Mouse (Mus musculus) midbrain, embryonic 15.5 days (tissue): Measurements from ENCODE around the gene Ssr2. TPM values are rescaled to one million over a fixed set of nuclear protein-coding genes. Genes with fewer than 3 reads are reported as not detected.

Experiments
- ATAC-seq: fragments of 200-750 bp; cut with Nextera tagmentation; replicated peaks from 2 replicates; pipeline ENCODE4 v1.8.0; 2017; ENCODE audit warnings: moderate TSS enrichment
- H3K27ac ChIP-seq: fragments of 300-500 bp; sonication (generic); 2 replicates; pipeline ENCODE4 v1.5.1; 2015; ENCODE audit warnings: mild to moderate bottlenecking, inconsistent platforms
- H3K27me3 ChIP-seq: fragments of 300-500 bp; sonication (generic); replicated peaks from 2 replicates; pipeline ENCODE4 v1.6.1; 2015; ENCODE audit warnings: inconsistent platforms
- H3K36me3 ChIP-seq: fragments of 300-500 bp; sonication (generic); replicated peaks from 2 replicates; pipeline ENCODE4 v1.6.1; 2015; ENCODE audit warnings: inconsistent platforms
- H3K4me1 ChIP-seq: fragments of 300-500 bp; sonication (generic); 2 replicates; pipeline ENCODE4 v1.6.1; 2015; ENCODE audit warnings: inconsistent platforms
- H3K4me2 ChIP-seq: fragments of 300-500 bp; sonication (generic); 2 replicates; pipeline ENCODE4 v1.6.1; 2015; ENCODE audit warnings: inconsistent platforms, mild to moderate bottlenecking, moderate library complexity
- H3K4me3 ChIP-seq: fragments of 300-500 bp; sonication (generic); 2 replicates; pipeline ENCODE4 v1.5.1; 2015; ENCODE audit warnings: mild to moderate bottlenecking, inconsistent platforms
- H3K9ac ChIP-seq: fragments of 300-500 bp; sonication (generic); 2 replicates; pipeline ENCODE4 v1.6.1; 2015; ENCODE audit warnings: mild to moderate bottlenecking, inconsistent platforms
- H3K9me3 ChIP-seq: fragments of 300-500 bp; sonication (generic); 2 replicates; pipeline ENCODE4 v1.6.1; 2016; ENCODE audit warnings: inconsistent platforms
- WGBS: fragments of 180-500 bp; shearing (Covaris S2); methylation state at CpG from one replicate; pipeline ENCODE4 v1.1.7; 2015; ENCODE audit warnings: mixed read lengths; 5-methylcytosine and 5-hydroxymethylcytosine counted together
- polyA plus RNA-seq: library from polyadenylated mRNA; unstranded; fragments of >200 nt; fragmentation: Nextera tagmentation; extraction: Ambion mirVana; gene quantifications from 2 replicates; pipeline ENCODE4 v1.2.1, GENCODE M21; 2015

Gene Ssr2
- polyA plus RNA-seq, 1 experiment from 2014 or later = 133 TPM

DNA sequence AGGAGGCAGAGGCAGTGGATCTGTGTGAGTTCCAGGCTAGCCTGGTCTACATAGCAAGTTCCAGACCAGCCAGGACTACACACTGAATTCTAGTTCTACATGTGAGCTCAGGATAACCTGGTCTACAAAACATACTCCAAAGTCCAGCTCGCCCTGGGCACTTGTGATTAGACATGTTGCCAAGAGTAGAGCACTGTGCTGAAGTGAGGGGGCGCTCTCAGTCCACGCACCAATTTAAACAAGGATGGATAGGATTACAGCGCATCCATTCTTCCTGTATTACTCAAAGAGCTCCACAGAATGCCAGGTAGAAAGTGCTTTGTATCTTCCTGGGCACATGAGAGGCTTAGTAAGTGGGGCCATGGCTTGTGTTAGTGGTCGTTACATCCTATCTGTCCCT lies 31.2 kb upstream of the Ssr2 start:
- Histone ChIP-seq H3K4me1 (peaks cover 30% of the 10 kb centered on the region), H3K9me3 (no peaks in the 10 kb centered on the region), H3K27ac (no peak overlapping the region), H3K4me3 (no peak overlapping the region), H3K4me2 (no peak overlapping the region), H3K27me3 (no peaks in the 10 kb centered on the region), H3K9ac (no peak overlapping the region), H3K36me3 (peaks cover 8% of the 10 kb centered on the region; the same call in 1 of the 2 replicates)
- WGBS = 35% methylated on average over 5 of the region's 5 CpGs
- no peak for ATAC-seq

DNA sequence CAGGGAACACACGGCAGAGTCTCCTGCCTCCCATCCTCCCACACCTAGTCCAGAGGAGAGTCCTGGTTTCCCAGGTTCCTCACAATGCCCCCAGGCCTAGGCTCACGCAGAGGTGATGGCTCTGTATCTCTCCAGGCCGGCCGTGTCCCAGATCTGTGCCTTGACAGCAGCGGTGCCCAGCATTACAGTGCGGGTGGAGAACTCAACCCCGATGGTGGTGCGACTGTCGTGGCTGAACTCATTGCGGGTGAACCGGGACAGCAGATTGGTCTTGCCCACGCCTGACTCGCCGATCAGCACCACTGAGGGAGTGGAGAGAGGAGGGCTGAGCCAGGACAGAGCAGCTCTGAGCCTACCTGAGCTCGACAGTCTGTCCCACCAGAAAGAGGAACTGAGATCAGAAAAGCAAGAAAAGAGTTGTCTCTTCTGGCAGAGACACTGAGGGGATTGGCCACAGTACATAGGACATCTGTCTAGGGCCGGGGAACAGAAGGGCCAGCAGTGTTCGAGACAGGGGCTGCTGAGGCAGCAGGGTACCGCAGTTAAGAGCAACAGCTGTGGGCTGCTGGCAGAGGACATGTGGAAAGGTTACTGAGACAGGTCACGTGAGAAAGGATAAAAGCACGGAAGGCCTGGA lies 30.6 kb upstream of the Ssr2 start:
- Histone ChIP-seq H3K9ac (no peak overlapping the region), H3K9me3 (no peaks in the 10 kb centered on the region), H3K4me1 (peaks cover 25% of the 10 kb centered on the region), H3K36me3 (peaks cover 6% of the 10 kb centered on the region; the same call in 1 of the 2 replicates), H3K27ac (no peak overlapping the region), H3K27me3 (no peaks in the 10 kb centered on the region), H3K4me2 (no peak overlapping the region), H3K4me3 (no peak overlapping the region)
- ATAC-seq = no peak
- WGBS = 64% methylated on average over 20 of the region's 20 CpGs

DNA sequence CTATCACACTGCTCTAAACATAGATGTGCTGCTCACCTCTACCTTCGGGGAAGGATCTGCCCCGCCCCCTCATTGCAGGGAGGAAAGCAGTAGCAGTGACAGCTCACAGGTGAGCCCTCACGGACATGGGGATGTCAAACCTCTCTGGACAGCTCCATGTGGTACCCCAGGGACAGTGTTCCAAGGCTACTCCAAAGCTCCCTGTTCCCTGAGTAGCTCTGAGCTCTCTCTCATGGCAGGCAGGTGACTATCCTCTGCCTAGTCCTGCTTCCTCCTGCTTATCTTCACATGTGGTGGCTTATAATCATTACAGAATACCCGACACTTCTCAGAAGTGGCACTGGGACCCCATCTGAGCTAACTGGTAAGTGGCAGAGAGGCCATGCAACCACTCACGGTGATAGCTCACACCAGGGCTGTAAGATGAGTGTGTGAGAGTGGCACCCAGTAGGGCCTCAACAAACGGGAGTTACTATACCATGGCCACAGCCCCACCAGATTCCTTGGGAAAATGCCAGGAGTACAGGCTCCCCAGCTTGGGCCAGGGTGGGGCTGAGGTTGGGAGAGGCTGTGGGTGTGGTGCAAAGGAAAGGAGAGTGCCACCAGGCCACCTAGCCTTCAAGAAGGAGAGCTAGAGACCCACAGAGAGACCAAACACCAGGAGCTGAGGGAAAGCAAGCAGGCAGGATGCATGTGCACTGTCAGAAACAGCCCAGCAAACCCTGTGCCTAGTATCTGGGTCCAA lies 28.8 kb upstream of the Ssr2 start:
- H3K27ac ChIP-seq = no peak overlapping the region
- no peaks in the 10 kb centered on the region for H3K9me3 ChIP-seq
- no peak overlapping the region for H3K4me3 ChIP-seq
- ATAC-seq = no peak
- no peaks in the 10 kb centered on the region for H3K36me3 ChIP-seq
- H3K9ac ChIP-seq = no peak overlapping the region
- no peak overlapping the region for H3K4me2 ChIP-seq
- WGBS = 77% methylated on average over 6 of the region's 6 CpGs
- H3K27me3 ChIP-seq = no peaks in the 10 kb centered on the region
- peaks cover 13% of the 10 kb centered on the region for H3K4me1 ChIP-seq

DNA sequence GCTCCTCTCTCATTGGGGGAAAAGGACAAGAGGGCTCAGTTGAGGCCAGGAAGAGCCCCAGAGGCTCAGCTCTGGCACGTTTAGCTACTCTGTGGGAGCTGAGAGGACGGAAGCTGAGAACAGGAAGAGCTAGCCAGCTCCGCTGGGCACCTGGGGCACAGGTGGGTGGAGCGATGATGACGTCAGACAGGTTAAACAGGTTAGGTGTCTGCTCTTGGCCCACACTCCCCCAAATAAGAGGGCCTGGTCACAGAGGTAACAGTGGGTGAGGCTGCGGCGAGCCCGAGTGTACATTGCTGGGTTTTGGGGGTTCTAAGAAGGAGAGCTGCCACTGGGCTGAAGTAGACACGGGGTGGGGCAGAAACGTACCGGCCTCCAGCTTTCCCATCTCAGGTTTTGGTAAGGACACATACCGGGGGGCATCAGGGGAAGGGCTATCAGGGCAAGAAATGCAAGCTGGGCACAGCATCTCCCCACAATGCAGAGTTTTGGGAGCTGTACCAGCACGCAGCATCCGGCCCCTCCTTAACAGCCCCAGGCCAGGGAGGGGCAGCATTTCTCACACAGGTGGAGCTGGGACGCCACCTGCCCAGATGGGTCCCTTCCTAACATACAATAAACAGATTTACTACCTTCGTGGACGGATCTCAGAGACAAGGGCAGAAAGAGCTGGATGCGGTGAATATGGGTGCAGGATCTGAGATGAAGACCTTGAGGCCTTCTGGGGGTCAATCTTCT lies 27.3 kb upstream of the Ssr2 start, which contains the start of gene Rab25:
TSS of gene Rab25 (minus strand) at position 121 of the 738 bp plus-strand sequence.
- Histone ChIP-seq H3K36me3 (no peaks in the 10 kb centered on the region), H3K9ac (no peak within 1 kb of the TSS), H3K9me3 (no peaks in the 10 kb centered on the region), H3K4me3 (no peak within 1 kb of the TSS), H3K4me1 (peaks cover 11% of the 10 kb centered on the region), H3K4me2 (no peak within 1 kb of the TSS), H3K27ac (no peak within 1 kb of the TSS), H3K27me3 (no peaks in the 10 kb centered on the region)
- no peak for ATAC-seq
- WGBS = 55% methylated on average over 18 of the region's 18 CpGs

DNA sequence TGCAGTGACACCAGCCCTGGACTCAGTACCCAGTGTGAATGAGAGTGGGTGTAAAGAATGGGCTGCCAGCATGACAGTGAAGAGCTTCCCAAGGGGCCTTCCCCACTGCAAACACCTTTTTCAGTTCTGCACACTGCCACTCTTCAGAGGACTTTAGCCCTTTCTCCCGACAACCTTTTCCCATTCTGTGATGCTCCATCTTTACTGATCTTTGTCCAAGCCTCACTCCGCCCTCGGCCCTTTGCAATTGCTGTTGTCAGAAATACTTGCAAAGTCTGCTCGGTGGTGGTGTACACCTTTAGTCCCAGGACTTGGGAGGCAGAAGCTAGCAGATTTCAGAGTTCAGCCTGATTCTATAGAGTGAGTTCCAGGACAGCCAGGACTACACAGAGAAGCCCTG lies 24.1 kb upstream of the Ssr2 start:
- Histone ChIP-seq H3K4me1 (peaks cover 28% of the 10 kb centered on the region), H3K27me3 (no peaks in the 10 kb centered on the region), H3K27ac (no peak overlapping the region), H3K4me3 (peak overlapping the region; percentile 94), H3K4me2 (peak overlapping the region; percentile 92), H3K9me3 (no peaks in the 10 kb centered on the region), H3K36me3 (peaks cover 9% of the 10 kb centered on the region; the same call in 1 of the 2 replicates), H3K9ac (peak overlapping the region; percentile 72; the same call in 1 of the 2 replicates)
- WGBS = 85% methylated on average over 4 of the region's 4 CpGs
- no peak for ATAC-seq

DNA sequence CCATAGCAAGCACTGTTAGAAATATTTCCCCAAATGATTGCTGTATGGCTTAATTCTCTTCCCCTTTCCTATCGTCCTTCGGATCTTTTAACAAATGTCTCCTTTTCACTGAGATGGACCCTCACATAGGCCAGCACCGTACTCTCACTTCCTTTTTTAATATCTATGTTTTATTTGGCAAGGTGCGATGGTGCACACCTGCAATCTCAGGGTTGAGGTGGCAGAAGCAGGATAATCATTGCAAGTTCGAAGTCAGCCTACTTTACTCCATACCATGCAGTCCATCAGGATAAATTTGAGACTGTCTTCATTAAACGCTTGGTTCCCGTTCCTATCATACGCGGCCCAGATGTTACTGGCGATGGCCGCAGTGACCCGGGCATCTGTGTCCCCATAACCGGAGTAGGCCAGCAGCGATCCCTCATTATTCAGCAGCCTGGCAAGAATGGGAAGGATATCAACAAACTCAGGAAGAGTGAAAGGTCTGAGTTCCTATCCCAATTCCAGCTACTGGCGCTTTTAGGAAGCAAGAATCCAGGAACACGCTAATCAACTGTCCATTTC lies 23.5 kb upstream of the Ssr2 start:
- H3K4me3 ChIP-seq = peak overlapping the region; percentile 94
- peaks cover 28% of the 10 kb centered on the region for H3K4me1 ChIP-seq
- ATAC-seq = no peak
- peaks cover 14% of the 10 kb centered on the region; the same call in 1 of the 2 replicates for H3K36me3 ChIP-seq
- WGBS = 24% methylated on average over 16 of the region's 16 CpGs
- H3K4me2 ChIP-seq = peak overlapping the region; percentile 92
- H3K9ac ChIP-seq = peak overlapping the region; percentile 72
- H3K27ac ChIP-seq = peak overlapping the region; percentile 93
- H3K9me3 ChIP-seq = no peaks in the 10 kb centered on the region
- no peaks in the 10 kb centered on the region for H3K27me3 ChIP-seq

DNA sequence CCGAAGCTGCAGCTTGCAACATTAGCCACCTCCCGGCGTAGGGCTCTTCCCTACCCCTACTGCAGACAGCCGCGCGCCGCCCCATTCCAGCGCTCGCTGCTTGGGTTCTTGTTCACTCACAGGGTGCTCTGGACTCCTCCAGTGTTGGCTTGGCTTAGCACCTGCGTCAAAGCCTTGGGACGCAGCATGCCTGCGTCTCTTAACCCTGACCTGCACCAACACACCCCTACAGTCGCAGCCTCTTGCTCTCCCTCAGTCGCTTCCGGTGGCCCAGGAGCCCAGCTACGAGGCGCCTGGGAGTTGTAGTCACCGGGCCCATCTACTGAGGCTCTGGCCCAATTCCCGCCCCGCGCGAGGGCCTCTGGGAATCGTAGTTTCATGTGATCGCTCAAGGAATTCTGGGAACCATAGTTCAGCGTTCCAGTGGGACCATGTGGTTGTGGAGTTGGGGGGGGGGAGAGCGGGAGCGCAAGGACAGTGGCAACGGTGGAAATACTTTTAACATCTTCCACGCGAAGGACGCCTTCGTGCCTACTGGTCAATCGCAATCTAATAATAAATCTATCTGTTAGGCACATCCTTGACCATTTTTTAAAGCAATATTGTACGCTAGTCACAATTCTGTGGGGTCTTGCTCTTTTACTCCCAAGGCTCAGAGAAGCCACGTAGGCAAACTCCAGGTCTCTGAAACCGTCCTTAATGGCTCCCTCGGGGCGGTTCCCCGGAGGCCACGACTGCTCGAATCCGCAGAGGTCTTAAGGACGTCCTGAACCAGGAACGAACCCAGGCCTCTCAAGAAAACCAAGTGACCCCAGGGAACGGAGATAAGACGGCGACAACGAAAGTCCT lies 22.8 kb upstream of the Ssr2 start, which contains the start of gene Lamtor2:
TSS of gene Lamtor2 (minus strand) at position 399 of the 849 bp plus-strand sequence.
- H3K27me3 ChIP-seq = no peaks in the 10 kb centered on the region
- H3K36me3 ChIP-seq = peaks cover 15% of the 10 kb centered on the region; the same call in 1 of the 2 replicates
- H3K27ac ChIP-seq = peak within 1 kb of the TSS; percentile 93

DNA sequence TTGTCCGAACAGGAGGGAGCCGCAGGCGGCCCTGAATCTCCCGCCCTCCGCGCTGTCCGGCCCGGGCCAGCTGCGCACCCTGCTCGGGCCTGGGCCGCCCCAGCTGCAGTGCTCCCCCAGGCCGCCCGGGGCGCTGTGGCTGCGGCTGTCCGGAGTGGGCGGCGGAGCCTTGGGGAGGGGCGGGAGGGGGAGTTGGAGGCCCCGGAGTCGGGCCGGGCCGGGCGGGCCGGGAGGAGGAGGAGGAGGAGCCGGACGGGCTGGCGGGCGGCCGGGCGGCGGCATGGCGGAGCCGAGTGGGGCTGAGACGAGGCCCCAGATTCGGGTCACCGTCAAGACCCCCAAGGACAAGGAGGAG lies 22.2 kb upstream of the Ssr2 start, which contains the start of gene Ubqln4:
TSS of gene Ubqln4 (plus strand) at position 234 of the 355 bp plus-strand sequence.
- peaks cover 21% of the 10 kb centered on the region; the same call in 1 of the 2 replicates for H3K36me3 ChIP-seq
- WGBS = under 1% methylated on average over 27 of the region's 37 CpGs
- H3K9ac ChIP-seq = peak within 1 kb of the TSS; percentile 97
- peaks cover 28% of the 10 kb centered on the region for H3K4me1 ChIP-seq
- peak within 1 kb of the TSS; percentile 94 for H3K4me3 ChIP-seq
- no peaks in the 10 kb centered on the region for H3K27me3 ChIP-seq
- H3K9me3 ChIP-seq = no peaks in the 10 kb centered on the region
- H3K27ac ChIP-seq = peak within 1 kb of the TSS; percentile 93
- ATAC-seq = peak; percentile 88
- peak within 1 kb of the TSS; percentile 92 for H3K4me2 ChIP-seq

More for the DNA sequence above, 22.8 kb upstream of the Ssr2 start, which contains the start of gene Lamtor2:
- H3K9ac ChIP-seq = peak within 1 kb of the TSS; percentile 97
- peaks cover 28% of the 10 kb centered on the region for H3K4me1 ChIP-seq
- no peaks in the 10 kb centered on the region for H3K9me3 ChIP-seq
- H3K4me3 ChIP-seq = peak within 1 kb of the TSS; percentile 94
- ATAC-seq = peak; percentile 93
- H3K4me2 ChIP-seq = peak within 1 kb of the TSS; percentile 92
- under 1% methylated on average over 48 of the region's 48 CpGs for WGBS

DNA sequence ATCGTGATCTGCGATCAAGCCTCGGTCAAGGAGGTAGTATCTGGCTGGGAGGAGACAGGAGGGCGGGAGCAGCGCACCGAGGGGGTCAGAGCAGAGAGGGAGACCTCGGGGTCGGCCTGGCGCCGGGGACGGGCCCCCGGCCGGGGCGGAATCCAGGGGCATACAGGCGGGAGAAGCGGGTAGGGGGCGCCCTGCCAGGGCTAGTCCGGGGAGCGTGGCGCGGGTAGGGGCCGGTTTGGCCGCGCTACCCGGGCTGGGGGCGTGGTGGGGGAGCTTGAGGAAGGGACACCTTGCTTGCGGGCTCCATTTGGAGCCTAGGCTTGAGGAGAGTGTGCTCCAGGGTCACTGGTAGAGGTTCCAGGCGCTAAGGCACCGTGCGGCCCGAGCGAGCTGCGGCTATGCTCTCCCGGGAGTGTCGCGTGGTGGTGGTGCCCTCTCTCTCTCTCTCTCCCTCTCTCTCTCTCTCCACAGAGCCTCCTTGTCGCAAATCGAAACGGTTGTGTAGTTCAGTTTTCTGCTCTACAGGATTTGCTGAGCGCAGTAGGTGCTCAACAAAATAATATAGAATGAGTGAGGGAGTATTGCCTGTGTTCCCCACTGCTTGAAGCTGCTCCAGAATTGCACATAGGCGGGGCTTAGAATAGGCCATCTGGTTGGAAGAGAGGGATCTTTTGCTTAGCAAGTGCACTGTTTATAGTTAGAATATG lies 21.6 kb upstream of the Ssr2 start:
- 0% methylated on average over 40 of the region's 41 CpGs for WGBS
- H3K9ac ChIP-seq = peak overlapping the region; percentile 97
- ATAC-seq = peak; percentile 35

DNA sequence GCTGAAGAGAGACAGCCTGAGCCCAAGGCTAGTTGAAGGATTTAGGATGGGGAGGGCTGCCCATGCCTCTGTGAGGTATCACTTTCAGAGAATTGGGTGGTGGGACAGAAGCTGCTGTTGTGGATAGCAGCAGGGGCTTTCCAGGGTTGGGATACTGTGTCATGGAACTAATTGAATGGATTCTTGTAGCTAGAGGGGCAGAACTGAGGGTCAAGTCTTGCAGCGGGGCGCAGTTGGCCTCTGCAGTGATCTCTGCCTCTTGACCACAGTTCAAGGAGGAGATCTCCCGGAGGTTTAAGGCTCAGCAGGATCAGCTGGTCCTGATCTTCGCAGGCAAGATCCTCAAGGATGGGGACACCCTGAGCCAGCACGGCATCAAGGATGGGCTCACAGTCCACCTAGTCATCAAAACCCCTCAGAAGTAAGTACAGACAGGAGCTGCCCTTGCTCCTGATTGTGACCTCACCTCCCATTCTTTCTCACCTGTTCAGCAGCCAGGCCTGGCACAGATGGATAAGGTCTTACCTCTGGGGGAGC lies 20.5 kb upstream of the Ssr2 start:
- Histone ChIP-seq H3K36me3 (peaks cover 31% of the 10 kb centered on the region), H3K9me3 (no peaks in the 10 kb centered on the region), H3K9ac (no peak overlapping the region), H3K4me3 (peak overlapping the region; percentile 94; the same call in 1 of the 2 replicates), H3K27ac (no peak overlapping the region), H3K27me3 (no peaks in the 10 kb centered on the region), H3K4me1 (peaks cover 28% of the 10 kb centered on the region), H3K4me2 (peak overlapping the region; percentile 92)
- ATAC-seq = no peak
- 78% methylated on average over 5 of the region's 5 CpGs for WGBS

More for the DNA sequence above, 21.6 kb upstream of the Ssr2 start:
- H3K27me3 ChIP-seq = no peaks in the 10 kb centered on the region
- peak overlapping the region; percentile 92 for H3K4me2 ChIP-seq
- peak overlapping the region; percentile 94 for H3K4me3 ChIP-seq
- peaks cover 24% of the 10 kb centered on the region; the same call in 1 of the 2 replicates for H3K36me3 ChIP-seq
- H3K9me3 ChIP-seq = no peaks in the 10 kb centered on the region
- H3K27ac ChIP-seq = peak overlapping the region; percentile 93
- H3K4me1 ChIP-seq = peaks cover 28% of the 10 kb centered on the region
